Mouse (Mus musculus) kidney, postnatal 10 days (tissue): ENCODE data around the gene Ednra.

Experiments
- DNase-seq: peaks from one replicate; pipeline ENCODE4 v3.0.0; 2021; ENCODE audit warnings: mixed read lengths

The Ednra gene

GRCm38 (mm10) chr8:77640093-77640839, 84.0 kb downstream of the Ednra start:
- no peak for DNase-seq

- DNase-seq, result no peak
Observed at GRCm38 (mm10) chr8:77637593-77637992, 86.7 kb downstream of the Ednra start.

- DNase-seq, result no peak
Observed at GRCm38 (mm10) chr8:77634035-77634434, 90.2 kb downstream of the Ednra start.

- DNase-seq, result no peak
Observed at GRCm38 (mm10) chr8:77633211-77633610, 91.1 kb downstream of the Ednra start.

GRCm38 (mm10) chr8:77630691-77631090, 93.6 kb downstream of the Ednra start:
- DNase-seq, result peak; percentile 16

GRCm38 (mm10) chr8:77629858-77630537, 94.3 kb downstream of the Ednra start:
- DNase-seq, result peak; percentile 91

- no peak for DNase-seq
Observed at GRCm38 (mm10) chr8:77623677-77624209, 100.5 kb downstream of the Ednra start.

GRCm38 (mm10) chr8:77617916-77618315, 106.3 kb downstream of the Ednra start:
- DNase-seq, result peak; percentile 77
